Mouse (Mus musculus) ES-Bruce4 (cell line): ENCODE data around the gene Olfr814. TPM values are rescaled to one million over a fixed set of nuclear protein-coding genes. Genes with fewer than 3 reads are reported as not detected.

Source experiments
- H3K27ac ChIP-seq: 2 replicates; pipeline ENCODE4 v1.5.1; 2012; ENCODE audit warnings: low read length, inconsistent platforms; ENCODE audit not compliant: insufficient read depth
- H3K27me3 ChIP-seq: 2 replicates; pipeline ENCODE4 v1.6.1; 2012; ENCODE audit warnings: mild to moderate bottlenecking, low read length, inconsistent platforms; ENCODE audit not compliant: control insufficient read depth, poor library complexity, insufficient read depth, severe bottlenecking
- H3K36me3 ChIP-seq: 2 replicates; pipeline ENCODE4 v1.6.1; 2012; ENCODE audit warnings: inconsistent platforms, mild to moderate bottlenecking, low read length, moderate library complexity; ENCODE audit not compliant: control insufficient read depth, poor library complexity, insufficient read depth, severe bottlenecking
- H3K4me1 ChIP-seq: one replicate; pipeline ENCODE4 v1.8.1; 2011; ENCODE audit warnings: low read length; ENCODE audit not compliant: control insufficient read depth, insufficient read depth
- H3K4me3 ChIP-seq: 2 replicates; pipeline ENCODE4 v1.5.1; 2011; ENCODE audit warnings: low read depth, mild to moderate bottlenecking, low read length
- H3K9ac ChIP-seq: 2 replicates; pipeline ENCODE4 v1.6.1; 2012; ENCODE audit warnings: low read depth, mild to moderate bottlenecking, inconsistent platforms; ENCODE audit not compliant: poor library complexity, severe bottlenecking
- H3K9me3 ChIP-seq: replicated peaks from 2 replicates; pipeline ENCODE4 v1.6.1; 2012; ENCODE audit warnings: mild to moderate bottlenecking, low read length, inconsistent platforms; ENCODE audit not compliant: control insufficient read depth, poor library complexity, insufficient read depth, severe bottlenecking
- CTCF ChIP-seq: IDR thresholded peaks from one replicate; pipeline ENCODE4 v1.8.1; 2011; ENCODE audit warnings: low read depth, low read length
- EP300 ChIP-seq: IDR thresholded peaks from 2 replicates; pipeline ENCODE4 v1.6.1; 2011; ENCODE audit warnings: low read depth, low read length; ENCODE audit not compliant: insufficient read depth
- POLR2A ChIP-seq: IDR thresholded peaks from one replicate; pipeline ENCODE4 v1.8.1; 2011; ENCODE audit warnings: low read length; ENCODE audit not compliant: insufficient read depth
- polyA plus RNA-seq: library from polyadenylated mRNA; stranded (reverse); fragments of >200 nt; gene quantifications from 2 replicates; pipeline ENCODE4 v1.2.4, GENCODE M21; 2011; ENCODE audit warnings: low read depth; ENCODE audit not compliant: missing spikeins, insufficient read depth, insufficient read length

Gene Olfr814
- polyA plus RNA-seq, 1 experiment, result 0.40 TPM

GRCm38 (mm10) chr10:129845994-129846393, 33.7 kb downstream of the Olfr814 start, which contains the start of gene Olfr812:
Gene Olfr812, minus strand, starts transcription at chr10:129846094.
- Histone ChIP-seq H3K27ac (no peak within 1 kb of the TSS; the same call in 1 of the 2 replicates), H3K9ac (no peak within 1 kb of the TSS), H3K4me3 (no peak within 1 kb of the TSS), H3K36me3 (no peaks in the 10 kb centered on the region), H3K9me3 (peaks cover 7% of the 10 kb centered on the region), H3K27me3 (no peaks in the 10 kb centered on the region; the same call in 1 of the 2 replicates), H3K4me1 (no peaks in the 10 kb centered on the region)
- TF ChIP-seq POLR2A, result no peak
- no peak for TF ChIP-seq CTCF
- no peak for TF ChIP-seq EP300

Other genes starting within 250 kb of the Olfr814 start
- not detected in 2 replicates for gene Olfr799, start 242.4 kb downstream of the Olfr814 start, polyA plus RNA-seq
- not detected in 2 replicates for gene Olfr800, start 222.2 kb downstream of the Olfr814 start, polyA plus RNA-seq
- gene Olfr801, start 206.0 kb downstream of the Olfr814 start, polyA plus RNA-seq, result not detected in 2 replicates
- gene Olfr802, start 191.7 kb downstream of the Olfr814 start, polyA plus RNA-seq, result not detected in 2 replicates
- gene Olfr803, start 185.6 kb downstream of the Olfr814 start, polyA plus RNA-seq, result not detected in 2 replicates
- gene Olfr804, start 176.6 kb downstream of the Olfr814 start, polyA plus RNA-seq, result not detected in 2 replicates
- gene Olfr805, start 150.5 kb downstream of the Olfr814 start, polyA plus RNA-seq, result not detected in 2 replicates
- not detected in 2 replicates for gene Olfr806, start 137.9 kb downstream of the Olfr814 start, polyA plus RNA-seq
- gene Olfr807, start 122.1 kb downstream of the Olfr814 start, polyA plus RNA-seq, result not detected in 2 replicates
- not detected in 2 replicates for gene Olfr808, start 114.4 kb downstream of the Olfr814 start, polyA plus RNA-seq
- not detected in 2 replicates for gene Olfr809, start 105.2 kb downstream of the Olfr814 start, polyA plus RNA-seq
- gene Olfr810, start 84.9 kb downstream of the Olfr814 start, polyA plus RNA-seq, result not detected in 2 replicates
- not detected in 2 replicates for gene Olfr811, start 75.5 kb downstream of the Olfr814 start, polyA plus RNA-seq
- gene Olfr812, start 33.8 kb downstream of the Olfr814 start, polyA plus RNA-seq, result not detected in 2 replicates
- not detected in 2 replicates for gene Olfr813, start 24.5 kb downstream of the Olfr814 start, polyA plus RNA-seq
- not detected in 2 replicates for gene Olfr815, start 26.0 kb upstream of the Olfr814 start, polyA plus RNA-seq
- not detected in 2 replicates for gene Olfr816, start 35.7 kb upstream of the Olfr814 start, polyA plus RNA-seq
- not detected in 2 replicates for gene Olfr818, start 69.2 kb upstream of the Olfr814 start, polyA plus RNA-seq
- gene Olfr819, start 87.4 kb upstream of the Olfr814 start, polyA plus RNA-seq, result not detected in 2 replicates
- gene Olfr247, start 96.3 kb upstream of the Olfr814 start, polyA plus RNA-seq, result not detected in 2 replicates
- not detected in 2 replicates for gene Gm10310, start 105.2 kb upstream of the Olfr814 start, polyA plus RNA-seq
- not detected in 2 replicates for gene Olfr820, start 132.8 kb upstream of the Olfr814 start, polyA plus RNA-seq
- not detected in 2 replicates for gene Olfr821, start 150.5 kb upstream of the Olfr814 start, polyA plus RNA-seq
- not detected in 2 replicates for gene Olfr822, start 191.4 kb upstream of the Olfr814 start, polyA plus RNA-seq
- gene Olfr823, start 235.5 kb upstream of the Olfr814 start, polyA plus RNA-seq, result not detected in 2 replicates